Mouse (Mus musculus): ENCODE results near the gene Anxa7.

Gene Anxa7

GRCm38 (mm10) chr14:20431726-20432125, 48.2 kb downstream of the Anxa7 start:
- DNase-seq = no peak

- DNase-seq = no peak
Measured at GRCm38 (mm10) chr14:20429833-20430232, 50.1 kb downstream of the Anxa7 start.

DNA sequence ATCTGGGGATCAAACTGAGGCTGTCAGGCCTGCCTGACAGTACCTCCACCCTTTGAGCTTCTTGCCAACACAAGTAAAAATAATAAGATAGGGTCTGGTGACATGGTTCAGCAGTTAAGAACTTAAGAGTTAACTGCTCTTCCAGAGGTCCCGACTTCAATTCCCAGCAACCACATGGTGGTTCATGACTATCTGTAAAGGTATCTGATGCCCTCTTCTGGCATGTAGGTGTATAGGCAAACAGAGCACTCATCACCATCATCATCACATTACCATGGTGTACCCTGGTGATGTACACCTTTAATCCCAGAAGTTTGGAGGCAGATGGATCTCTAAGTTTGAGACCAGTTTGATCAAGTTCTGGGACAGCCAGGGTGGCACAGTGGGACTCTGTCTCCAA, 51.3 kb downstream of the Anxa7 start:
- no peak for DNase-seq

DNA sequence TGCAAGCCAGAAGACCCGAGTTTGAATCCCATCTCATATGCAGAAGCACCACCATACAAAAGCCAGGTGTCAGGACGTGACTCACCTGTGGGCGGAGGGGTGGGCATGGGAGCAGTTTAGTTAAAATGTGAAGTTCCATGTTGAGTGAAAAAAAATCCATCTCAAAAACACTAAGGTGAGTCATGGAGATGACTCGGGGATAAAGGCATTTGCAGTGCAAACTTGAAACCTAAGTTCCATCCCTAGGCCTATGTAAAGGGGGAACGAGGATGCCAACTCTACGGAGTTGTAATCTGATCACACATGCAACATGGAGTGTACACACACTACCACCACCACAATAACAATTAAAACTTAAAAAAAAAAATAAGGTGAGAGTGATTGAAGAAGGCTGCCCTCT, 56.9 kb downstream of the Anxa7 start:
- no peak for DNase-seq

- DNase-seq = peak; percentile 14
Measured at GRCm38 (mm10) chr14:20422257-20422656, 57.7 kb downstream of the Anxa7 start.

All from layer of hippocampus, adult 9-11 months (tissue).